Mouse (Mus musculus) CD4-positive naive resting alpha-beta T cell, adult 57 days (primary cell): ENCODE data around the gene Rarres1. TPM values are rescaled to one million over a fixed set of nuclear protein-coding genes. Genes with fewer than 3 reads are reported as not detected.

Source experiments
- total RNA-seq: library from RNA; stranded (reverse); gene quantifications from one replicate; pipeline ENCODE4 v1.2.4, GENCODE M21; 2023

The Rarres1 gene
- not detected for total RNA-seq

DNA sequence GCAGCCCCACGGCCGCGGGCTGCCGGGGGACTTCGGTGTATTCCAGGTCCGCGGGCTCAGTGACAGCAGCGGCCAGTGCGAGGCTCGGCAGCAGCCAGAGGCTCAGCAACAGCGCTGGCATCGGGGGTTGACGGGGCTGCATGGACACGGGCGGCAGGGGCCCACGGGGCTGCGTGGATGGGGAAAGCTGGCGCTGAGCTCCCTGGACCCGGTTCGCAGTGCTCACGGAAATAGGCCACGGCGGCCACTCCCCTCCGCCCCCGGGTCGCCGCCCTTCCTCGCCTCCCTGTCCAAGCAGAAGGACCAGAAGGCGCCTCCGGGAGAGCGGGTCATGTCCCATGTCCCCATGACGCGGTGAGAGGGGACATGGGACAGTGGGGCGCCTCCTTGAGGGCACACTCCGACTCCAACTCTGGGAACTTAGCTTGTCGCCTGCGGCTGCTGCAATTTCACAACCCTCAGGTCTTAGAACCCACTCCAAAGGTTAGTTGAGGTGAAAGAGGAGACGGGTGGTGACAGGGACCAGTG lies at the start of gene Rarres1:
Rarres1 (minus strand) TSS at position 250 of the 528 bp plus-strand sequence.

DNA sequence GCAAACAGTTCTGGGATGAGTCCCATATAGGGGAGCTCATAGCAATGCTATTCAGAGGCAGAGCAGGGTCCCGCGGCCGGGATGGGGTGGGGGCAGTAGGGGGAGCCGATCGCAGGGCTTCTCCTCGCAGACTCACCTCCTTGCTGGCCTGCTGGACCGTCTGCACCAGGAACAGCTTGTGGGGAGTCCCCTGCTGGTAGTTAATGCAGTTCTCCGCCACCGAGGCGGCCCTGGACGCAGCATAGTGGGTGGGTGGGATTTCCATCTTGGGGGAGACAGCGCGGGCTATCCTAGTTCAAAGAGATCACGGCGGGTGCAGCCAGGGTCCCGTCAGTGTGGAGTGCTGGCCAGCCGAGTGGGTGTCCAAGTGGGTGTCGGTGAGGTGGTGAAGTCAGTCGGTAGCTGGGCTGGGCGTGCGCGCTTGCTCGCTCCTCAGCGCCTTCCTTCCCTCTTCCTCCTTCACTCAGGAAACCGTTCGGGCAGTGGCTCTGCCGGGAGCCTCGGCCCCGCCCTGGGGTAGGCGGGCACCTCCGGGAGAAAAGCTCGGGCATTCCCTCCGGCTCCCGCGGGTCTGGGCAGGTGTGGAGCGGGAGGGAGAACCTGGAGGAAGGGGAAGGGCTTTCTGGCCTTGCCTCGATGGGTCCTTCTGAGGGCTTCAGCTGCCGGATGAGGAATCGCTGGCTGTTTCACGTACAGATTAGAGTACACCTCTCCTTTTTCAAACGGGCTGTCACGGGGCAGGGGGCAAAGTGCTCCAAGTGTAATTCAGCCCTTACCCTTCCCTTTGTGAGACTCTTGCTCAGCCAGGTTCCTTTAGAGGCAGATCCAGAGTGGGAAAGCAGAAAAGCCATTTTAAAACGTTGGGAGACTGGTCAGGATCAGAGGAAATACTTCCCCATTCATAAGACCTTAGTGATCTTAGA lies 51.6 kb downstream of the Rarres1 start, which contains the start of gene Lxn:
Lxn (minus strand) TSS at position 477 of the 923 bp plus-strand sequence.

DNA sequence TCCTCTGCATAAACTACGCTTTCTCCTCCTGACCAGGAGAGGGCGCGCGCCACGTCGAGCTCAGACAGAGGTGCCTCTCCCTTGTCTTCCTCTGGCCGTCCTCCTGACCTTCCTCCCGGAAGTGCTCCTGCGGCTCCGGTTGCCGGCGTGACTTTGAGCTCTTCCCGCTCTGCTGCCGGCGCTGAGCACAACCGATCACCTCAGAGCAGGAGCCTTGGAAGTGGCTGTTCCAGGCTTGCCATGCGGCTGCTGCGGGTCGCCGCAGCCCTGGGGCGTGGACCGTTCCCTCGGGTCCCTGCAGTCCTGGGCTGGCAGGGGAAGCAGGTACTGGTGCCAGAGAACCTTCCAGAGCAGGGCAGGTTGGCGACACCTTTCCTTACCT lies 85.3 kb downstream of the Rarres1 start, which contains the start of gene Gfm1:
Gfm1 (plus strand) TSS at position 98 of the 382 bp plus-strand sequence.

Other genes starting within 250 kb of the Rarres1 start
- gene Mlf1, start 141.4 kb downstream of the Rarres1 start, total RNA-seq: 1.2 TPM
- not detected for gene Gm17402, start 140.4 kb downstream of the Rarres1 start, total RNA-seq
- 31.7 TPM for gene Gfm1, start 85.4 kb downstream of the Rarres1 start, total RNA-seq
- 2.7 TPM for gene Lxn, start 51.6 kb downstream of the Rarres1 start, total RNA-seq
- 42.4 TPM for gene Mfsd1, start 67.2 kb upstream of the Rarres1 start, total RNA-seq